Mouse (Mus musculus): ENCODE data around the gene Ube2u.

Gene Ube2u

GRCm38 (mm10) chr4:100547905-100548304 lies 69.3 kb downstream of the Ube2u start:
- no peak for DNase-seq (ENCODE audit: low read depth, low spot score)

DNA sequence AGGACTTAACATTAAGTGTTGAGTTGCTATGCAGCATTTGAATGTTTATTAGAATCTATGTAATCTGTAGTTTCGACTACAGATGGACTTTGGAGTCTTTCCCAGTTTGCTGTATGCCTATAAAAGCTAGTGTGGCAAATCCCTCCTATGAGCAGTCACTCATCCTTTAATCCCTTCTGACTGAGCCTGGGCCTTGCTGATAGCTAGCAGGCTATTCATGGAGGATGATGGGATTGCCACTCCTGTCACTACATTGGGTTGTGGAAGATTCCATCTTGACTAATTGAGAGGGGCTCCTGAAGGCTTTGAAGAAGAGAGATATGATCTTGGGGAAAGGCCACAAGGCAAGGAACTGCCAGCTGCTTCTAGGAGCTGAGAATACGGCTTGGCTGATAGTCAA lies 74.6 kb downstream of the Ube2u start:
- no peak for DNase-seq (ENCODE audit: low read depth, low spot score)

GRCm38 (mm10) chr4:100588236-100589206 lies 109.9 kb downstream of the Ube2u start:
- DNase-seq (ENCODE audit: low read depth, low spot score) = no peak

- DNase-seq (ENCODE audit: low read depth, low spot score) = no peak
Observed at GRCm38 (mm10) chr4:100595771-100596170, 117.1 kb downstream of the Ube2u start.

GRCm38 (mm10) chr4:100596630-100597029 lies 118.0 kb downstream of the Ube2u start:
- DNase-seq (ENCODE audit: low read depth, low spot score) = no peak

- DNase-seq (ENCODE audit: low read depth, low spot score) = no peak
Observed at GRCm38 (mm10) chr4:100597049-100597448, 118.4 kb downstream of the Ube2u start.
